Mouse (Mus musculus) spleen, adult 2 months (tissue): ENCODE results near the gene Ier5. TPM values are rescaled to one million over a fixed set of nuclear protein-coding genes. Genes with fewer than 3 reads are reported as not detected.

Experiments
- DNase-seq, 2 experiments: peaks; one replicate each; pipeline versions ENCODE4 v3.0.0 to v3.0.0-alpha.2; 2012 to 2021; ENCODE audit warnings: low spot score in 2 of 2, low read depth in 1 of 2
- H3K27ac ChIP-seq: fragments of 200-500 bp; 2 replicates; pipeline ENCODE4 v1.5.1; 2012; ENCODE audit warnings: low read length, inconsistent platforms; ENCODE audit not compliant: insufficient read depth
- H3K27me3 ChIP-seq: fragments of 200-500 bp; 2 replicates; pipeline ENCODE4 v1.6.1; 2012; ENCODE audit warnings: mild to moderate bottlenecking, moderate library complexity, low read length, inconsistent platforms; ENCODE audit not compliant: control insufficient read depth, insufficient read depth
- H3K36me3 ChIP-seq: fragments of 200-500 bp; 2 replicates; pipeline ENCODE4 v1.6.1; 2012; ENCODE audit warnings: mild to moderate bottlenecking, low read length, inconsistent platforms; ENCODE audit not compliant: control insufficient read depth, insufficient read depth
- H3K4me1 ChIP-seq: fragments of 200-500 bp; 2 replicates; pipeline ENCODE4 v1.6.1; 2011; ENCODE audit warnings: inconsistent platforms; ENCODE audit not compliant: control insufficient read depth, insufficient read depth, insufficient read length
- H3K4me3 ChIP-seq: fragments of 200-500 bp; 2 replicates; pipeline ENCODE4 v1.5.1; 2011; ENCODE audit warnings: mild to moderate bottlenecking, inconsistent platforms; ENCODE audit not compliant: insufficient read depth, insufficient read length; ENCODE audit errors: extremely low read depth
- CTCF ChIP-seq: fragments of 200-500 bp; IDR thresholded peaks from 2 replicates; pipeline ENCODE4 v1.5.1; 2011; ENCODE audit warnings: mild to moderate bottlenecking, inconsistent platforms; ENCODE audit not compliant: insufficient read depth, insufficient read length, insufficient replicate concordance; ENCODE audit errors: extremely low read depth
- POLR2A ChIP-seq: fragments of 200-500 bp; IDR thresholded peaks from 2 replicates; pipeline ENCODE4 v1.6.1; 2011; ENCODE audit warnings: low read depth, low read length, inconsistent platforms
- WGBS: fragments of 180-500 bp; shearing (Covaris S2); methylation state at CpG from one replicate; pipeline ENCODE4 v1.1.7; 2018; 5-methylcytosine and 5-hydroxymethylcytosine counted together
- polyA plus RNA-seq: library from polyadenylated mRNA; depleted of rRNA; stranded (reverse); fragments of >200 nt; gene quantifications from 2 replicates; pipeline ENCODE4 v1.2.3, GENCODE M21; 2012

Ier5 gene
- polyA plus RNA-seq, 1 experiment: 47.7 TPM

DNA sequence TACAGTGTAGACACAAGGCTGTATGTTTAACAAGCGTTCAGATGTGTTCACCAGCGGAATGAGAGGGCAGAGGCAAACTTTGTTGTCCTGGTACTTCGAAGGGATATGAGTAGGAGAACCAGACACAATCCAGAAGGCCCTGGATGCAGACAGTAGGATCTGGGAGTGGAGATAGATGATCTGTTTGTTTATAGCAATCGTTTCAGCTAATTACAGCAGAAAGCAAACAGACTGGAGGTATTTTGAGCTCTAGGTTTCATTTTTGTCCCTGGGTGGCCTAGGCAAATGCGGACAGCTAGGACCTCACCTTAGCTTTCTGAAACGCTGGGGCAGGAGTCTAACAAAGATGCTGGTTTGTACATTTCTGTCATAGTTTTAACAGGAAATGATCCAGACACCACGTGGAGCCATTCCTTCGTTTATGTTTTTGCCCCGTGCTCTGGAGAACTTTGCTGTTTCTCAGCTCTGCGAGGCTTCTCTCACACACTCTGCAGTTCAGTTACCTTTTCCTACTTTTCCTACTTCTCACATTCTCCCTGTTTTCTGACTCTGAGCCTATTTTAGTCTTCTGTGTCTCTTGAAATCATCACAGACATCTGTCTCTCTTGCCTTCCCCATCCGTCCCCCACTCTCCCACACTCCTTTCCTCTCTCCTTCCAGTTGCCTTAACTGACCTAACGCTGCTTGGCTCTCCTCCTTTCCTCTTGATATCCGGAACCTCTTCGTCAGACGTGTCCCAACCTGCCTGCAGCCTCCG is 10.4 kb downstream of the Ier5 start:
- H3K4me1 ChIP-seq: peaks cover 41% of the 10 kb centered on the region; the same call in 1 of the 2 replicates
- TF ChIP-seq POLR2A: no peak
- TF ChIP-seq CTCF: no peak
- WGBS: 70% methylated on average over 16 of the region's 16 CpGs
- H3K36me3 ChIP-seq: no peaks in the 10 kb centered on the region
- H3K27ac ChIP-seq: no peak overlapping the region
- H3K27me3 ChIP-seq: no peaks in the 10 kb centered on the region
- no peak overlapping the region for H3K4me3 ChIP-seq
- no peak for DNase-seq

DNA sequence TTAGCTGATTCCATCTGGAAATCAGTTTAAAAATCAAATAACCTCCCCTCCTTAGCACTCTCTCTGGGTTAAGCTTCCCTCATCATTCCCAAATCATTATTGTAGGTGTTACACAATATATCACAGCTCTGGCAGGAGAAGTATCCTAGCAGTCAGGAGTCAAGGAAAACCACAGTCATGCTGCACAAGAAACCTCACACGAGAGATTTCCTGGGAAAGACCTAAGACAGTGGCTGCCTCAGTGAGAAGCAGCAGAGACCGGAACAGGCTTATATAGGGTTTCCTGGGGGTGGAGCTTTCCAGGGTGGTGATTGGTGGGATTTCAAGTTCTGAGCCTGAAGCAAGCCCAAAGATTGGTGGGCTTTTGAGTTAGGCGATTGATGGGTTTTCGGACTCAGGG is 11.4 kb downstream of the Ier5 start:
- DNase-seq: no peak
- WGBS: 83% methylated on average over 4 of the region's 4 CpGs
- Histone ChIP-seq H3K36me3 (no peaks in the 10 kb centered on the region), H3K27me3 (no peaks in the 10 kb centered on the region), H3K4me3 (no peak overlapping the region), H3K27ac (no peak overlapping the region), H3K4me1 (peaks cover 43% of the 10 kb centered on the region)
- TF ChIP-seq CTCF (no peak), POLR2A (no peak)

DNA sequence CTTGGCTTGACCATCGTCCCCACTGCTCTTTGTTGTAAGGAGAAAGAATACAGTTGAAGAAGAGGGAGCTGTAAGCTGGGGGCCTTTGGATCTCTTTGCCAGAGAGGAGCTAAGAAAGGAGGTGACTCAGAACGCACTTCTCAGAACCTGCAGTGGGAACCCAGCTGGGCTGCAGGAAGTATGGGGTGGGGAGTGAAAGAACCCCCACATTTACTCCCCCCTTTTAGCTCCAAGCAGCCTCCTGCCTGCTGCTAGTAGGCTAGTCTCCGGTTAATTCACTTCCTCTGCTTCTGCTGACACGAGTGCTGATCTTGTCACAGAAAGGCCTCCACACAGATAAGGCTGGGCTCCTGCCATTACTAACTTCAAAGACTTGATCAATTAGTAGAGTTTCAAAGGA is 12.5 kb downstream of the Ier5 start:
- H3K4me3 ChIP-seq: no peak overlapping the region
- no peaks in the 10 kb centered on the region for H3K27me3 ChIP-seq
- H3K4me1 ChIP-seq: peaks cover 39% of the 10 kb centered on the region
- DNase-seq: peak in 1 of 2 experiments; percentile 30
- TF ChIP-seq CTCF: no peak
- TF ChIP-seq POLR2A: no peak
- H3K27ac ChIP-seq: peak overlapping the region; percentile 16; the same call in 1 of the 2 replicates
- no peaks in the 10 kb centered on the region for H3K36me3 ChIP-seq
- 7% methylated on average over 4 of the region's 4 CpGs for WGBS

DNA sequence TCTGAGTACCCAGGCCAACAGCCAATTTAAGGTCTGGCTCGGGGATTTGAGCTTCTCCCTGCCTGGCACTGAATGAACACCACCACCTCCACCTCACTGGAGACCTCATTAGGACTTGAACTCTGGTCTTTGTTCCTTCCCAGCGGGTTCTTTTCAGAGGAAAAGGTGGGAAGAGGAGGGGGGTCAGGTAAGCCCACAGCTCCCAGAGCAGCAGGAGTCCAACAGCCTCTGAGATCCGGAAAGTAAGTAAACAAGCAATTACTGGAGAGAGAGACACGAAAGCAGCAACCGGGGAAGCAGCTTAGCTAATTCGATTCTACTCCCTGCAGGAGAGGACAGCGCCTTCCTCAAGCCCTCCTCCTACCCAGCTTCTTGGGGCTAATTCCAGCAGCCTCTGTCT is 13.0 kb downstream of the Ier5 start:
- Histone ChIP-seq H3K36me3 (no peaks in the 10 kb centered on the region), H3K27me3 (no peaks in the 10 kb centered on the region), H3K27ac (no peak overlapping the region), H3K4me1 (peaks cover 34% of the 10 kb centered on the region), H3K4me3 (no peak overlapping the region)
- DNase-seq: no peak
- 53% methylated on average over 7 of the region's 7 CpGs for WGBS
- TF ChIP-seq POLR2A (no peak), CTCF (no peak)

DNA sequence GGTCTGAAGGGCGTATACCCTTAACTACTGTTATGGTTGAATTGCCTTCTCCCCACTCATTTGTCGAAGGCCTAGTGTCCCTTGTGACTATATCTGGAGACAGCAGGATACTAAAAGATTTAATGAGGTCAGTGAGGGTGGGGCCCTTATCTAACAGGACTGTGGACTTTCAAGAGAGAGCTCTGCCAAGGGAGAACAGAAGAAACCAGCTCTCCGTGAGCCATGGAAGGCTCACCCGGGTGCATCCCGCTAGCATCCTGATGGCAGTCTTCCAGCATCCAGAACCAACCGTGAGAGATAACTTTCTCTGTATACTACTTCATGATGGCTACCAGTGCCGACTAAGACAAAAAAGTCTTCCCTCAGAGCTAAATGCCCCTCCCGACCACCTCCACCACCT is 14.6 kb downstream of the Ier5 start:
- H3K4me3 ChIP-seq: no peak overlapping the region
- H3K4me1 ChIP-seq: peaks cover 26% of the 10 kb centered on the region
- no peaks in the 10 kb centered on the region for H3K27me3 ChIP-seq
- 73% methylated on average over 8 of the region's 8 CpGs for WGBS
- TF ChIP-seq POLR2A (no peak), CTCF (no peak)
- no peaks in the 10 kb centered on the region for H3K36me3 ChIP-seq
- DNase-seq: no peak
- H3K27ac ChIP-seq: no peak overlapping the region

DNA sequence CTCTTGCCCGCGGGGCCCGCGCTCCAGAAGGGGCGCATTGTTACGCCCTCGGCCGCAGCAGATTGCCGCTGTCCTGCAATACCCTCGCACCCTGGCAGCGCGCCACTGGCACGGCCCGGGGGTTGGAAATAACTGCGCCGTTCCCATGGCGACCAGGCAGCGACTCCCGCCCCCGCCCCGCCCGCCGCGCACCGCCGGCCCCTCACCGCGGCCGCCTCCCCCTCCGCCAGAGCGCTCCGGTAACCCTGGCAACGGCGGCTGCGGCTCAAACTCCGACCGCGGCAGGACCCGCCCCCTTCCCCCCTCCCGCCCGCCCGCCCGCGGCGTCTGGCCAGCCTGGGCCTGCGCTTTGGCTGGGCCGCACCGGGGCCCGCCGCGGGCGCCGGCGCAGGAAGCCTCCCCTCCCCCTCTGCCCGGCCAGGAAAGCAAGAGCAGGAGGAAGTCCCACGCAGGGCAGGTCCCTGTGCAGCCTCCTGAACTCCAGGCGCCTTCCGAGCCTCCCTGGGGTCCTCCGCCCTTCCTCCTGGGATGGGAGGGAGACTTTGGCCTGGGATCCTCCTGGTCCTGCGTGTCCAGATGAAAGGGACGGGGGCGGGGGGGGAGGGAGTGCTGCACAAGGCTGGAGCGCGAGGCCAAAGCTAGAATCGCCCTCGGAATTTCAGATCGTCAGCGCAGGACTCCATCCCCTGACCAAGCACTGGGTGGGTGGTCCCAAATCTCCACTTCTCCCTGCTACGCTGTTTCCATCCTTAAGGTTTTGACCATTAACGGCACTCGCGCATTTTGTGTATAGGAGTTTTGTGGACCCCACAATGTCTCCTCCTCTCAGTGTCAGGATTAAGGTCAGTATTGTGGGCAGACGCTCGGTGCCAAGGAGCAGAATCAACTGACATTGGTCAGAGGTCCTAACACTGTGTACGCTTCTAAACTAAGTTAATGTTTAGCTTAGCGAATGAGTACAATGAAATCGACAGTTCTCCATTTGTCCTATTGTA is 15.9 kb downstream of the Ier5 start:
- Histone ChIP-seq H3K27ac (peak overlapping the region; percentile 64), H3K27me3 (no peaks in the 10 kb centered on the region), H3K4me3 (peak overlapping the region; percentile 74), H3K4me1 (peaks cover 27% of the 10 kb centered on the region), H3K36me3 (no peaks in the 10 kb centered on the region)
- TF ChIP-seq CTCF: no peak
- peak; percentile 57; the same call in 1 of the 2 replicates for TF ChIP-seq POLR2A
- peak; percentile 70 to 93 for DNase-seq
- 7% methylated on average over 61 of the region's 77 CpGs for WGBS

DNA sequence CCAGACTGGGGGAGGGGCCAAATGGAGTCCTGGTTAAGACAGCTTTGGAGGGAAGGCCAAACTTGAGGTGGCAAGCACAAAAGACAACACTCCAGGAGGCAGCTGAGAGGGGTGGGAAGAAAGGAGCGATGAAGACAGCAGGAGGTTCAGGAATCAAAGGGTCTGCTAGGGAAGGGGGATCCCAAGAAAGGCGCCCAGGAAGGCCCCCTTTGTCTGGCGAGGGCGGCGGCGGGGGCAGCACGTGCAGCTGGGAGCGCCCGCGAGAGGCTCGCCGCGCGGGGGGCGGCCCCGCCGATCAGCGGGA is 16.5 kb downstream of the Ier5 start:
- H3K4me1 ChIP-seq: peaks cover 30% of the 10 kb centered on the region
- peak overlapping the region; percentile 64 for H3K27ac ChIP-seq
- TF ChIP-seq CTCF (no peak), POLR2A (no peak)
- no peaks in the 10 kb centered on the region for H3K36me3 ChIP-seq
- H3K4me3 ChIP-seq: peak overlapping the region; percentile 63
- peak in 1 of 2 experiments; percentile 37 for DNase-seq
- H3K27me3 ChIP-seq: no peaks in the 10 kb centered on the region
- 3% methylated on average over 16 of the region's 18 CpGs for WGBS
